Mouse (Mus musculus): Measurements from ENCODE around the gene Olfr482. TPM values are rescaled to one million over a fixed set of nuclear protein-coding genes. Genes with fewer than 3 reads are reported as not detected.

The Olfr482 gene
- polyA plus RNA-seq (2015; fragmentation: Nextera tagmentation; extraction: Ambion mirVana) = 0.12 and 0.13 TPM in 2 replicates

DNA sequence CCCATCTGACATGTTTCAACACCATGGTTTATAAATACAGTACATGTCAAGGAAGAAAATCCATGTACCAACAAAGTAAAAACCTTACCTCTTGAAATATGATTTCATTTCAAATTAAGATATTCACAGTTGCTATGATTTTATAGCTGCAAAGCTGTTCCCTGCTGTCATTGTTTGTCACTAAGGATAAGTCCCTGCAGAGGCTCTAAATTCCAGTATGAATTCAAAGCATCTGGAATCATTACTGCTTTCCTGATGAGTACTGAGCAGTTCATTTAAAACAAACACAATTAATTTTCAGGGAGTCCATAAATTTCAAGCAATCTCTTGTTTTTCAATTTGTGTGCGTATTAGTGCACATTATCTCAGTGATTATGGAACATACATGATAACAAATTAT, at the start of gene Olfr482:
TSS of gene Olfr482 (minus strand) at position 101 of the 400 bp plus-strand sequence.
- TF ChIP-seq CTCF (IDR thresholded peaks at IDR 0.05; ENCODE audit: low read depth) = no peak
- ATAC-seq (replicated peaks; ENCODE audit: low FRiP score, low read depth) = no peak
- WGBS = 68% methylated on average over 1 of the region's 1 CpGs

DNA sequence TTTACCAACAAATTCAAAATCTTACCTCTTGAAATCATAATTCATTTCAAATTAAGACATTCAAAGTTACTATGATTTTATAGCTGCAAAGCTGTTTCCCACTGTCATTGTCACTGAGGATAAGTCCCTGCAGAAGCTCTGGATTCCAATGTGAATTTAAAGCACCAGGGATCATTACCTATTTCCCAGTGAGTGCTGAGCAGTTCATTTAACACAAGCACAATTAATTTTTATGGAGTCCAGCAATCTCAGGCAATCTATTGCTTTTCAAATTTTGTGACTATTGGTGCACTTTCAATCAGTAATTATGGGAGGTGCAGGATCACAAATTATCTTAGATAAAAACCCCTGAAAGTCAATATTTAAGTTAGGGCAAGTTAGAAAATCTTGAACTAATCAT, 30.0 kb upstream of the Olfr482 start, which contains the start of gene Olfr484:
TSS of gene Olfr484 (minus strand) at position 101 of the 400 bp plus-strand sequence.
- H3K4me1 ChIP-seq (replicated peaks; ENCODE audit: insufficient read depth, low read length) = no peaks in the 10 kb centered on the region
- no peak within 1 kb of the TSS for H3K9ac ChIP-seq (ENCODE audit: low read depth, low read length)
- H3K4me2 ChIP-seq (ENCODE audit: low read length) = no peak within 1 kb of the TSS
- H3K9me3 ChIP-seq (replicated peaks; ENCODE audit: low read length) = no peaks in the 10 kb centered on the region
- H3K4me3 ChIP-seq (replicated peaks; ENCODE audit: low read depth, low read length) = no peak within 1 kb of the TSS
- H3K36me3 ChIP-seq (ENCODE audit: insufficient read depth, low read length) = no peaks in the 10 kb centered on the region
- no peak for TF ChIP-seq CTCF (IDR thresholded peaks at IDR 0.05; ENCODE audit: low read depth)
- H3K27me3 ChIP-seq (ENCODE audit: insufficient read depth, low read length) = no peaks in the 10 kb centered on the region
- ATAC-seq (replicated peaks; ENCODE audit: low FRiP score, low read depth) = no peak
- H3K27ac ChIP-seq = no peak within 1 kb of the TSS
- no peak for DNase-seq (ENCODE audit: low spot score)

More for the DNA sequence above, at the start of gene Olfr482:
- Histone ChIP-seq H3K27ac (no peak within 1 kb of the TSS), H3K9ac (ENCODE audit: low read depth, low read length) (no peak within 1 kb of the TSS), H3K36me3 (ENCODE audit: insufficient read depth, low read length) (no peaks in the 10 kb centered on the region), H3K4me2 (ENCODE audit: low read length) (no peak within 1 kb of the TSS), H3K9me3 (replicated peaks; ENCODE audit: low read length) (no peaks in the 10 kb centered on the region), H3K4me1 (replicated peaks; ENCODE audit: insufficient read depth, low read length) (no peaks in the 10 kb centered on the region), H3K4me3 (replicated peaks; ENCODE audit: low read depth, low read length) (no peak within 1 kb of the TSS), H3K27me3 (ENCODE audit: insufficient read depth, low read length) (no peaks in the 10 kb centered on the region)
- DNase-seq (ENCODE audit: low spot score) = no peak

DNA sequence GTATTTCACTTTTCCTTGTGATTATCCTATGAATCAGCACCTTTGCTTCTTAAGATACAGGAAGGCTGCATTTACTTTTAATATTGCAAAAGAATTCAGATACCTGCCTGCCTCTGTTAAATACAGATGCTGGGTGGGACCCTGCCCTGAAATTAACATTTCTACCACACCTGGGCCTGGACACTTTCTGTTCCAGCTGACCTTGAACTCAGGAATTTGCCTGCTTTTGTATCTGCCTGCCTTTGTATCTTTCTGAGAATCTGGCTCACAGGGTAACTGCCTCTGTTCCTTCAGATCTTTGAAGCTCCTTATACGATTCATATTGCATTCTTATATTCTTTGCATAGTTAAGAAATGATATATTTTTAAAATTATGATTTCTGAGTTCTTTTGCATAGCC, 24.0 kb upstream of the Olfr482 start:
- ATAC-seq (replicated peaks; ENCODE audit: low FRiP score, low read depth) (no peak), DNase-seq (ENCODE audit: low spot score) (no peak)
- Histone ChIP-seq H3K4me1 (replicated peaks; ENCODE audit: insufficient read depth, low read length) (no peaks in the 10 kb centered on the region), H3K4me3 (replicated peaks; ENCODE audit: low read depth, low read length) (no peak overlapping the region), H3K27me3 (ENCODE audit: insufficient read depth, low read length) (no peaks in the 10 kb centered on the region), H3K4me2 (ENCODE audit: low read length) (no peak overlapping the region), H3K9me3 (replicated peaks; ENCODE audit: low read length) (no peaks in the 10 kb centered on the region), H3K9ac (ENCODE audit: low read depth, low read length) (no peak overlapping the region), H3K36me3 (ENCODE audit: insufficient read depth, low read length) (no peaks in the 10 kb centered on the region), H3K27ac (no peak overlapping the region)
- 66% methylated on average over 1 of the region's 1 CpGs for WGBS
- no peak for TF ChIP-seq CTCF (IDR thresholded peaks at IDR 0.05; ENCODE audit: low read depth)

DNA sequence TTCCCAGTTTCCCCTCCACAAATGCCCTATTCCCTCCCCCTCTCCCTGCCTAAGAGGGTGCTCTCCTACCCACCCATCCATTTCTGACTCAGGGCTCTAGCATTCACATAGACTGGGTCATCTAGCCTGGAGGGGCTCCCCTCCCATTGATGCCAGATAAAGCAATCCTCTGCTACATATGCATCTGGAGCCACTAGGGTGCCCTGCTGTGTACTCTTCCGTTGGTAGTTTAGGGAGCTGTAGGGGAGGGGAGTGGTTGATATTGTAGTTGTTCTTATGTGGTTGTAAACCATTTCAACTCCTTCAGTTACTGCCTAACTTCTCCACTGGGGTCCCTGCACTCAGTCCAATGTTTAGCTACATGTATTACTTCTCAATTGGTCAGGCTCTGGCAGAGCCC, 23.3 kb upstream of the Olfr482 start:
- H3K4me3 ChIP-seq (replicated peaks; ENCODE audit: low read depth, low read length) = no peak overlapping the region
- 12% methylated on average over 1 of the region's 1 CpGs for WGBS
- no peaks in the 10 kb centered on the region for H3K36me3 ChIP-seq (ENCODE audit: insufficient read depth, low read length)
- no peaks in the 10 kb centered on the region for H3K4me1 ChIP-seq (replicated peaks; ENCODE audit: insufficient read depth, low read length)
- no peak overlapping the region for H3K27ac ChIP-seq
- DNase-seq (ENCODE audit: low spot score) (no peak), ATAC-seq (replicated peaks; ENCODE audit: low FRiP score, low read depth) (no peak)
- H3K27me3 ChIP-seq (ENCODE audit: insufficient read depth, low read length) = no peaks in the 10 kb centered on the region
- TF ChIP-seq CTCF (IDR thresholded peaks at IDR 0.05; ENCODE audit: low read depth) = no peak
- no peaks in the 10 kb centered on the region for H3K9me3 ChIP-seq (replicated peaks; ENCODE audit: low read length)
- H3K4me2 ChIP-seq (ENCODE audit: low read length) = no peak overlapping the region
- H3K9ac ChIP-seq (ENCODE audit: low read depth, low read length) = no peak overlapping the region

DNA sequence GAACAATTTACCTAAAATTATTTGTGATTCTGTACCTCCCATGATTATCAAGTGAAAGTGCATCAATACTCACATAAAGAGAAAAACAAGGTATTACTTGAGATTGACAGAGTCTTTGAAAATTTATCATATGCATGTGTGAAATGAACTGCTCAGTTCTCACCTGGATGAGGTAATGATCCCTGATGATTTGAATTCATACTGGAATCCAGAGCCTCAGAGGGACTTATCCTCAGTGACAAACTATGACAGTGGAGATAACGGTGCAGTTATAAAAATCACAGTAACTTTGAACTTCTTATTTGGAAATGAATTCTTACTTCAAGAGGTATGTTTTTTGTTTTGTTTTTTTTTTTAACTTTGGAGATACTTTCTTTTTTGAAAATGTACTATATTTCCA, 3.2 kb upstream of the Olfr482 start, which contains the start of gene Olfr483:
TSS of gene Olfr483 (plus strand) at position 301 of the 400 bp plus-strand sequence.
- Histone ChIP-seq H3K36me3 (ENCODE audit: insufficient read depth, low read length) (no peaks in the 10 kb centered on the region), H3K9me3 (replicated peaks; ENCODE audit: low read length) (no peaks in the 10 kb centered on the region), H3K27me3 (ENCODE audit: insufficient read depth, low read length) (no peaks in the 10 kb centered on the region), H3K27ac (no peak within 1 kb of the TSS), H3K4me3 (replicated peaks; ENCODE audit: low read depth, low read length) (no peak within 1 kb of the TSS), H3K4me2 (ENCODE audit: low read length) (no peak within 1 kb of the TSS), H3K9ac (ENCODE audit: low read depth, low read length) (no peak within 1 kb of the TSS), H3K4me1 (replicated peaks; ENCODE audit: insufficient read depth, low read length) (no peaks in the 10 kb centered on the region)
- DNase-seq (ENCODE audit: low spot score) (no peak), ATAC-seq (replicated peaks; ENCODE audit: low FRiP score, low read depth) (no peak)
- no peak for TF ChIP-seq CTCF (IDR thresholded peaks at IDR 0.05; ENCODE audit: low read depth)
- 88% methylated on average over 1 of the region's 1 CpGs for WGBS

DNA sequence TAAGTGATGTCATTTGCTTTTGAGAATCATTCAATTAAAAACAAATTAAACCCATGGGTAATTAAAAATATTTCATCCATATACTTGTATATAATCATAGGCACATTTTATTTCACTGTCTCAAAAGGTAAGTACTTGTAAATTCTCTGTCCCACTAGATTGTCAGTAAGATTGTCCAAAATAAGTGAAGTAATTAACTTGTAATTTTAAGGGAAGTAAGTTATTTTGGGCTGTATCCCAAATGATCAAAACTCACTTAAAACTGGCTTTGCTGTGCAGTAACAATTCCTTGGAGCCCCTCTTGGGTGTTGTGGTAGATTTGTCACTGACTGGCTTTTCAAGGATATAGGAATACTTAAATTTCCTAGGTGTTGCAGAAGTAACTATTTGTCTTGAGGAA, 17.8 kb downstream of the Olfr482 start, which contains the start of gene Olfr481:
TSS of gene Olfr481 (plus strand) at position 301 of the 400 bp plus-strand sequence.
- no peak within 1 kb of the TSS for H3K4me2 ChIP-seq (ENCODE audit: low read length)
- no peaks in the 10 kb centered on the region for H3K4me1 ChIP-seq (replicated peaks; ENCODE audit: insufficient read depth, low read length)
- TF ChIP-seq CTCF (IDR thresholded peaks at IDR 0.05; ENCODE audit: low read depth) = no peak
- no peak within 1 kb of the TSS for H3K9ac ChIP-seq (ENCODE audit: low read depth, low read length)
- H3K27me3 ChIP-seq (ENCODE audit: insufficient read depth, low read length) = no peaks in the 10 kb centered on the region
- no peak within 1 kb of the TSS for H3K4me3 ChIP-seq (replicated peaks; ENCODE audit: low read depth, low read length)
- H3K9me3 ChIP-seq (replicated peaks; ENCODE audit: low read length) = no peaks in the 10 kb centered on the region
- DNase-seq (ENCODE audit: low spot score) (no peak), ATAC-seq (replicated peaks; ENCODE audit: low FRiP score, low read depth) (no peak)
- no peak within 1 kb of the TSS for H3K27ac ChIP-seq
- H3K36me3 ChIP-seq (ENCODE audit: insufficient read depth, low read length) = no peaks in the 10 kb centered on the region

DNA sequence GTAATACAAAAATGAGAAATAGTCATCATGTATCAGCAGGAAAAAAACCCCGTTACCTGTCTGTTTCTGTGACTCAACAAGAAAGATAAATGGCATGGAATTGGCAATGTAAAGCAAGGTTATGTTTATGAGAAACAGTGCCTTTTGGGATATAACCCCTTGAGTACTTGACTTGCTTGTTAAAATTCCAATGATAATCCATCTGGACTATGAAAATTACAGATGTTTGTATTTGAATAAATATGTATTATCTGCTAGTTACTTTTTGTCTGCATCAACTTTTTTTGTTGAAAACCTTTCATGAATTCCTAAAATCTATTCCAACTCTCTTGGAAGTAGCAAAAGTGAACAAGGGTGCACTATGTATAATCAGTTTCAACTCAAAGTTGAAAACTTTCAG, 30.1 kb downstream of the Olfr482 start, which contains the start of gene Olfr480:
TSS of gene Olfr480 (minus strand) at position 101 of the 400 bp plus-strand sequence.
- Histone ChIP-seq H3K27me3 (ENCODE audit: insufficient read depth, low read length) (no peaks in the 10 kb centered on the region), H3K4me2 (ENCODE audit: low read length) (no peak within 1 kb of the TSS), H3K9me3 (replicated peaks; ENCODE audit: low read length) (no peaks in the 10 kb centered on the region), H3K36me3 (ENCODE audit: insufficient read depth, low read length) (no peaks in the 10 kb centered on the region), H3K4me3 (replicated peaks; ENCODE audit: low read depth, low read length) (no peak within 1 kb of the TSS), H3K27ac (no peak within 1 kb of the TSS), H3K4me1 (replicated peaks; ENCODE audit: insufficient read depth, low read length) (no peaks in the 10 kb centered on the region), H3K9ac (ENCODE audit: low read depth, low read length) (no peak within 1 kb of the TSS)
- ATAC-seq (replicated peaks; ENCODE audit: low FRiP score, low read depth) = no peak
- no peak for DNase-seq (ENCODE audit: low spot score)
- 85% methylated on average over 1 of the region's 1 CpGs for WGBS
- no peak for TF ChIP-seq CTCF (IDR thresholded peaks at IDR 0.05; ENCODE audit: low read depth)

All from kidney, postnatal 0 days (tissue).